Mouse (Mus musculus) heart, adult 2 months (tissue): ENCODE data around the gene Lrrfip2.

Source experiments
- CTCF ChIP-seq: fragments of 200-600 bp; IDR thresholded peaks from 2 replicates; pipeline ENCODE4 v1.8.1; 2022; ENCODE audit warnings: antibody characterized with exemption, mild to moderate bottlenecking, moderate library complexity
- EP300 ChIP-seq: fragments of 200-500 bp; IDR thresholded peaks from 2 replicates; pipeline ENCODE4 v1.6.1; 2011; ENCODE audit warnings: low read depth, low read length, control low read depth; ENCODE audit not compliant: insufficient read depth
- POLR2A ChIP-seq: fragments of 200-500 bp; IDR thresholded peaks from 2 replicates; pipeline ENCODE4 v1.6.1; 2011; ENCODE audit warnings: mild to moderate bottlenecking, low read depth, low read length, control low read depth; ENCODE audit not compliant: insufficient read depth

DNA sequence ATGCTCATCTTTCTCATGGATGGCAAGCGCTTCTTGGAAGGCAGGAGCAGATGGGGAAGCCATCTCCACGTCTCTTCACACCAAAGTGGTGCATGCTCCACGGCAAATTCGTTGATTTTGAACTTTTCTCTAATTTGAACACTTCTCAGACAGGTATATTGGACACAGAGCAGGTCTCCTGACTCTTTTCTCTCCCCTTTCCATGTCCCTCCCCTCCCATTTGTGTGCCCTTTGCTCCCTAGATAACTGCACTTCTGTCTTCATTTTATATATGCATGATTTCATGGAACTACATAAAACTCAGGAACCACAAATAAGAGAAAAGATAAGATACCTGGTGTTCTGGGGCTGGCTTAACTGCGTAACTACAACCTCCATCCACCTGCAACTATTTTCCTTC lies 14.1 kb upstream of the Lrrfip2 start:
- TF ChIP-seq POLR2A (no peak), CTCF (no peak), EP300 (no peak)
